Mouse (Mus musculus) 416B (cell line): ENCODE measurements around the gene Vamp5.

ENCODE experiments used
- DNase-seq: peaks from one replicate; pipeline ENCODE4 v3.0.0; 2011; ENCODE audit warnings: low read depth

Vamp5 gene

GRCm38 (mm10) chr6:72366844-72367443 is 13.3 kb downstream of the Vamp5 start, which contains the start of gene Rnf181:
Rnf181 (minus strand) TSS chr6:72366956.
- no peak for DNase-seq

- no peak for DNase-seq
Observed at GRCm38 (mm10) chr6:72366304-72366703, 14.0 kb downstream of the Vamp5 start.

GRCm38 (mm10) chr6:72364985-72365384 is 15.3 kb downstream of the Vamp5 start:
- DNase-seq = no peak

GRCm38 (mm10) chr6:72364009-72364408 is 16.3 kb downstream of the Vamp5 start:
- peak; percentile 49 for DNase-seq

GRCm38 (mm10) chr6:72362132-72363028 is 17.9 kb downstream of the Vamp5 start:
- DNase-seq = peak; percentile 99

GRCm38 (mm10) chr6:72361121-72361551 is 19.1 kb downstream of the Vamp5 start:
- DNase-seq = no peak

GRCm38 (mm10) chr6:72360599-72360935 is 19.7 kb downstream of the Vamp5 start:
- no peak for DNase-seq

- DNase-seq = no peak
Observed at GRCm38 (mm10) chr6:72359891-72360598, 20.2 kb downstream of the Vamp5 start.

GRCm38 (mm10) chr6:72359343-72359742 is 20.9 kb downstream of the Vamp5 start:
- no peak for DNase-seq

- DNase-seq = no peak
Observed at GRCm38 (mm10) chr6:72358086-72358764, 22.0 kb downstream of the Vamp5 start.

- no peak for DNase-seq
Observed at GRCm38 (mm10) chr6:72357164-72358079, 22.8 kb downstream of the Vamp5 start.

- no peak for DNase-seq
Observed at GRCm38 (mm10) chr6:72356001-72356532, 24.2 kb downstream of the Vamp5 start.

- no peak for DNase-seq
Observed at GRCm38 (mm10) chr6:72355066-72355911, 25.0 kb downstream of the Vamp5 start, which contains the start of gene Tmem150a. Tmem150a (plus strand) TSS chr6:72355447.

- DNase-seq = no peak
Observed at GRCm38 (mm10) chr6:72354025-72354424, 26.2 kb downstream of the Vamp5 start.

GRCm38 (mm10) chr6:72352636-72353405 is 27.4 kb downstream of the Vamp5 start:
- no peak for DNase-seq

GRCm38 (mm10) chr6:72350214-72350613 is 30.1 kb downstream of the Vamp5 start:
- DNase-seq = no peak

GRCm38 (mm10) chr6:72348411-72348810 is 31.9 kb downstream of the Vamp5 start:
- no peak for DNase-seq

- peak; percentile 85 for DNase-seq
Observed at GRCm38 (mm10) chr6:72347166-72347941, 32.9 kb downstream of the Vamp5 start, which contains the start of gene 0610030E20Rik. 0610030E20Rik (plus strand) TSS chr6:72347317.
